Mouse (Mus musculus) hindbrain, embryonic 14.5 days (tissue): ENCODE measurements around the gene Jag2. TPM values are rescaled to one million over a fixed set of nuclear protein-coding genes. Genes with fewer than 3 reads are reported as not detected.

Source experiments
- ATAC-seq: fragments of 200-750 bp; cut with Nextera tagmentation; 2 replicates; pipeline ENCODE4 v1.8.0; 2017; ENCODE audit warnings: moderate number of reproducible peaks, mild to moderate bottlenecking, moderate TSS enrichment, moderate library complexity; ENCODE audit not compliant: low FRiP score
- DNase-seq: peaks from one replicate; pipeline ENCODE4 v3.0.0-alpha.2; 2015; ENCODE audit warnings: low spot score
- H3K27ac ChIP-seq: fragments of 300-500 bp; sonication (generic); 2 replicates; pipeline ENCODE4 v1.5.1; 2014; ENCODE audit warnings: mild to moderate bottlenecking, moderate library complexity
- H3K27me3 ChIP-seq: fragments of 300-500 bp; sonication (generic); 2 replicates; pipeline ENCODE4 v1.6.1; 2014; ENCODE audit warnings: mild to moderate bottlenecking, low read length, mixed read lengths; ENCODE audit not compliant: control insufficient read depth, insufficient read depth
- H3K36me3 ChIP-seq: fragments of 300-500 bp; sonication (generic); replicated peaks from 2 replicates; pipeline ENCODE4 v1.6.1; 2014; ENCODE audit not compliant: control insufficient read depth, insufficient read depth
- H3K4me1 ChIP-seq: fragments of 300-500 bp; sonication (generic); replicated peaks from 2 replicates; pipeline ENCODE4 v1.6.1; 2014; ENCODE audit warnings: antibody characterized with exemption, low read length, mixed read lengths; ENCODE audit not compliant: control insufficient read depth, insufficient read depth
- H3K4me2 ChIP-seq: fragments of 300-500 bp; sonication (generic); replicated peaks from 2 replicates; pipeline ENCODE4 v1.6.1; 2014; ENCODE audit warnings: mild to moderate bottlenecking, moderate library complexity
- H3K4me3 ChIP-seq: fragments of 300-500 bp; sonication (generic); replicated peaks from 2 replicates; pipeline ENCODE4 v1.5.1; 2014; ENCODE audit warnings: mild to moderate bottlenecking, low read length
- H3K9ac ChIP-seq: fragments of 300-500 bp; sonication (generic); 2 replicates; pipeline ENCODE4 v1.6.1; 2014
- H3K9me3 ChIP-seq: fragments of 300-500 bp; sonication (generic); 2 replicates; pipeline ENCODE4 v1.6.1; 2016; ENCODE audit warnings: low read length; ENCODE audit not compliant: control insufficient read depth
- WGBS: fragments of 180-500 bp; shearing (Covaris S2); extraction: QIAGEN DNeasy Blood & Tissue Kit; methylation state at CpG from one replicate; pipeline ENCODE4 v1.1.7; 2014; 5-methylcytosine and 5-hydroxymethylcytosine counted together
- polyA plus RNA-seq: library from polyadenylated mRNA; unstranded; fragments of >200 nt; fragmentation: Nextera tagmentation; extraction: Ambion mirVana; gene quantifications from 2 replicates; pipeline ENCODE4 v1.2.1, GENCODE M21; 2014

Jag2 gene
- polyA plus RNA-seq, 1 experiment from 2014 or later, result 16.1 TPM

GRCm38 (mm10) chr12:112897522-112898212, 31.9 kb downstream of the Jag2 start:
- DNase-seq (no peak), ATAC-seq (peak; percentile 70)
- Histone ChIP-seq H3K36me3 (no peaks in the 10 kb centered on the region), H3K9me3 (no peaks in the 10 kb centered on the region), H3K27me3 (no peaks in the 10 kb centered on the region), H3K9ac (no peak overlapping the region), H3K4me1 (0 out of 2 replicates have a peak, but pooled peaks cover 3% of the 10 kb centered on the region), H3K27ac (no peak overlapping the region), H3K4me3 (no peak overlapping the region), H3K4me2 (peak overlapping the region; percentile 22)
- 33% methylated on average over 16 of the region's 16 CpGs for WGBS

- Histone ChIP-seq H3K4me3 (no peak overlapping the region), H3K4me1 (0 out of 2 replicates have a peak, but pooled peaks cover 3% of the 10 kb centered on the region), H3K9me3 (no peaks in the 10 kb centered on the region), H3K27me3 (no peaks in the 10 kb centered on the region), H3K27ac (peak overlapping the region; percentile 26; the same call in 1 of the 2 replicates), H3K36me3 (no peaks in the 10 kb centered on the region), H3K9ac (no peak overlapping the region), H3K4me2 (no peak overlapping the region)
- DNase-seq (no peak), ATAC-seq (no peak)
- WGBS, result 76% methylated on average over 4 of the region's 4 CpGs
These were observed 34.6 kb downstream of the Jag2 start for GRCm38 (mm10) chr12:112894969-112895368.

GRCm38 (mm10) chr12:112894303-112894884, 35.2 kb downstream of the Jag2 start:
- 71% methylated on average over 11 of the region's 11 CpGs for WGBS
- peak overlapping the region; percentile 26; the same call in 1 of the 2 replicates for H3K27ac ChIP-seq
- H3K4me3 ChIP-seq, result no peak overlapping the region
- H3K4me2 ChIP-seq, result no peak overlapping the region
- no peaks in the 10 kb centered on the region for H3K9me3 ChIP-seq
- ATAC-seq, result no peak
- 0 out of 2 replicates have a peak, but pooled peaks cover 3% of the 10 kb centered on the region for H3K4me1 ChIP-seq
- no peak overlapping the region for H3K9ac ChIP-seq
- no peaks in the 10 kb centered on the region for H3K27me3 ChIP-seq
- no peak for DNase-seq
- no peaks in the 10 kb centered on the region for H3K36me3 ChIP-seq

GRCm38 (mm10) chr12:112885465-112885864, 44.1 kb downstream of the Jag2 start:
- Histone ChIP-seq H3K36me3 (no peaks in the 10 kb centered on the region), H3K27me3 (no peaks in the 10 kb centered on the region), H3K4me2 (no peak overlapping the region), H3K4me3 (no peak overlapping the region), H3K4me1 (no peaks in the 10 kb centered on the region), H3K27ac (no peak overlapping the region), H3K9me3 (no peaks in the 10 kb centered on the region), H3K9ac (no peak overlapping the region)
- no peak for DNase-seq
- 64% methylated on average over 7 of the region's 7 CpGs for WGBS
- ATAC-seq, result no peak

GRCm38 (mm10) chr12:112881301-112881815, 48.2 kb downstream of the Jag2 start:
- H3K4me1 ChIP-seq, result peaks cover 5% of the 10 kb centered on the region; the same call in 1 of the 2 replicates
- no peak for ATAC-seq

GRCm38 (mm10) chr12:112880661-112881060, 48.9 kb downstream of the Jag2 start:
- H3K4me2 ChIP-seq, result no peak overlapping the region
- ATAC-seq, result no peak
- DNase-seq, result no peak
- peaks cover 34% of the 10 kb centered on the region for H3K27me3 ChIP-seq
- 63% methylated on average over 4 of the region's 4 CpGs for WGBS
- peaks cover 5% of the 10 kb centered on the region; the same call in 1 of the 2 replicates for H3K4me1 ChIP-seq
- H3K4me3 ChIP-seq, result no peak overlapping the region
- H3K27ac ChIP-seq, result no peak overlapping the region
- H3K36me3 ChIP-seq, result no peaks in the 10 kb centered on the region
- no peak overlapping the region for H3K9ac ChIP-seq
- no peaks in the 10 kb centered on the region for H3K9me3 ChIP-seq

More at GRCm38 (mm10) chr12:112881301-112881815, 48.2 kb downstream of the Jag2 start:
- Histone ChIP-seq H3K27ac (no peak overlapping the region), H3K9ac (no peak overlapping the region), H3K36me3 (no peaks in the 10 kb centered on the region), H3K9me3 (no peaks in the 10 kb centered on the region), H3K4me2 (no peak overlapping the region), H3K27me3 (peaks cover 27% of the 10 kb centered on the region), H3K4me3 (no peak overlapping the region)
- 69% methylated on average over 6 of the region's 6 CpGs for WGBS
- DNase-seq, result no peak

GRCm38 (mm10) chr12:112879731-112880130, 49.8 kb downstream of the Jag2 start:
- Histone ChIP-seq H3K4me3 (no peak overlapping the region), H3K36me3 (no peaks in the 10 kb centered on the region), H3K27ac (no peak overlapping the region), H3K27me3 (peaks cover 44% of the 10 kb centered on the region), H3K9ac (no peak overlapping the region), H3K9me3 (no peaks in the 10 kb centered on the region), H3K4me1 (peaks cover 5% of the 10 kb centered on the region; the same call in 1 of the 2 replicates), H3K4me2 (no peak overlapping the region)
- DNase-seq, result no peak
- 90% methylated on average over 5 of the region's 5 CpGs for WGBS
- ATAC-seq, result no peak

GRCm38 (mm10) chr12:112877607-112878020, 52.0 kb downstream of the Jag2 start:
- Histone ChIP-seq H3K27me3 (peaks cover 55% of the 10 kb centered on the region), H3K4me2 (peak overlapping the region; percentile 48), H3K9me3 (no peaks in the 10 kb centered on the region), H3K4me3 (peak overlapping the region; percentile 26), H3K9ac (no peak overlapping the region), H3K27ac (no peak overlapping the region), H3K36me3 (no peaks in the 10 kb centered on the region), H3K4me1 (peaks cover 11% of the 10 kb centered on the region; the same call in 1 of the 2 replicates)
- DNase-seq (no peak), ATAC-seq (no peak)
- WGBS, result 2% methylated on average over 36 of the region's 37 CpGs

GRCm38 (mm10) chr12:112877073-112877576, 52.5 kb downstream of the Jag2 start:
- Histone ChIP-seq H3K9ac (no peak overlapping the region), H3K27ac (no peak overlapping the region), H3K27me3 (peaks cover 55% of the 10 kb centered on the region), H3K4me1 (peaks cover 11% of the 10 kb centered on the region; the same call in 1 of the 2 replicates), H3K9me3 (no peaks in the 10 kb centered on the region), H3K36me3 (no peaks in the 10 kb centered on the region), H3K4me2 (peak overlapping the region; percentile 48), H3K4me3 (peak overlapping the region; percentile 26)
- DNase-seq (no peak), ATAC-seq (no peak)
- 6% methylated on average over 17 of the region's 17 CpGs for WGBS
